Mouse (Mus musculus) forelimb bud, embryonic 11.5 days (tissue): ENCODE measurements around the gene Grap2.
"Not testable (repeated sequence)": the region's sequence is repeated elsewhere in the genome, so short reads cannot be mapped to it uniquely, and the experiment has no call there.

Source experiments
- DNase-seq: peaks from one replicate; pipeline ENCODE4 v3.0.0-alpha.2; 2012; ENCODE audit warnings: low read depth, low spot score

Gene Grap2

GRCm38 (mm10) chr15:80566696-80567095 is 5.7 kb upstream of the Grap2 start:
- DNase-seq: no peak

GRCm38 (mm10) chr15:80567139-80567538 is 5.3 kb upstream of the Grap2 start:
- no peak for DNase-seq

GRCm38 (mm10) chr15:80567731-80568130 is 4.7 kb upstream of the Grap2 start:
- DNase-seq: no peak

GRCm38 (mm10) chr15:80569205-80569604 is 3.2 kb upstream of the Grap2 start:
- DNase-seq: no peak

GRCm38 (mm10) chr15:80570226-80570625 is 2.2 kb upstream of the Grap2 start:
- no peak for DNase-seq

DNA sequence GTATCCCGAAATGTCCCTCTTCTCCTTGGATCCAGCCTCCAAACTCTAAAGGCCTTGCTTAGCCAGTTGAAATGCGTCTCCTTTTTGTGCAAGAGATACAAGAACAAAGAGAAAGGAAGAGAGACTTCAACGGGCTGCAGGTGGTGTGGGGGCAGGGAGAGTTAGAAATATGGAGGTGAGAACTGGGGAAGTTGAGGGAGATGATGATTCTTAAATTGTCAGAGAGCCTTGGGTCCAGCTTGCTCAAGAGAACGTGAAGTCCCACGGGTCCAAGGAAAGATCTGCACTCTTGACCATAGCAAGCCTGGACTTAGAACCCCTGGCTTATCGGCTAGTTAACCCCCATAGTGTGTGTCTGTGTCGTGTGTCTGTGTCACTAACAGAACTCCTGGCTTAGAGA is 783 bp upstream of the Grap2 start:
- DNase-seq: no peak

GRCm38 (mm10) chr15:80572811-80573520 is 572 bp downstream of the Grap2 start:
- DNase-seq: no peak

- DNase-seq: no peak
These were observed 2.0 kb downstream of the Grap2 start for GRCm38 (mm10) chr15:80574211-80575040.

- DNase-seq: no peak
These were observed 3.5 kb downstream of the Grap2 start for GRCm38 (mm10) chr15:80575817-80576370.

DNA sequence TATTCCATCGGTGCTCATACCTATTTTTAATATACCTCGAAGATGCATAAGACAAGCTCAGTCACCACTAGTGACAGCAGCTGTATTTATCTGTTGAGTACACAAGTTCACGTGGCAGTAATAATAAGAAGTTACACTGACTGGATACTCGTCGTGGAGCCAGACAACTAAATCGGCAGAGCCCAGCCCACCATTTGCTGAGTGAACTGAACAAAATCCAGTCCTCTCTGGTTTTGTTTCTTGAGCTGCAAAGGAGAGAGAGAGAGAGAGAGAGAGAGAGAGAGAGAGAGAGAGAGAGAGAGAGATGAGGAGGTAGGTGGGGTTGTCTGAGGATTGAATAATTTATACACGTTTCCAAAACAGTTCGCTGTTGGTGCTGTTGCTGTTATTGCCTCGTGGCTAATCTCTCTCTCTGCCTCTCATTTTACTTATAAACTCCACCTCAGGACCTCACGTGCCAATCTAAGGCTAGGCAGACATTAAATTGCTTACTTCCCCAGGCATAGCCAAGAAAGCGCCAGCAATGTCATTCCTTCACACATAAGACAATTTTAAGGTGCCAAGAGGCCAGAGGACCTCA is 4.1 kb downstream of the Grap2 start:
- DNase-seq: no peak

DNA sequence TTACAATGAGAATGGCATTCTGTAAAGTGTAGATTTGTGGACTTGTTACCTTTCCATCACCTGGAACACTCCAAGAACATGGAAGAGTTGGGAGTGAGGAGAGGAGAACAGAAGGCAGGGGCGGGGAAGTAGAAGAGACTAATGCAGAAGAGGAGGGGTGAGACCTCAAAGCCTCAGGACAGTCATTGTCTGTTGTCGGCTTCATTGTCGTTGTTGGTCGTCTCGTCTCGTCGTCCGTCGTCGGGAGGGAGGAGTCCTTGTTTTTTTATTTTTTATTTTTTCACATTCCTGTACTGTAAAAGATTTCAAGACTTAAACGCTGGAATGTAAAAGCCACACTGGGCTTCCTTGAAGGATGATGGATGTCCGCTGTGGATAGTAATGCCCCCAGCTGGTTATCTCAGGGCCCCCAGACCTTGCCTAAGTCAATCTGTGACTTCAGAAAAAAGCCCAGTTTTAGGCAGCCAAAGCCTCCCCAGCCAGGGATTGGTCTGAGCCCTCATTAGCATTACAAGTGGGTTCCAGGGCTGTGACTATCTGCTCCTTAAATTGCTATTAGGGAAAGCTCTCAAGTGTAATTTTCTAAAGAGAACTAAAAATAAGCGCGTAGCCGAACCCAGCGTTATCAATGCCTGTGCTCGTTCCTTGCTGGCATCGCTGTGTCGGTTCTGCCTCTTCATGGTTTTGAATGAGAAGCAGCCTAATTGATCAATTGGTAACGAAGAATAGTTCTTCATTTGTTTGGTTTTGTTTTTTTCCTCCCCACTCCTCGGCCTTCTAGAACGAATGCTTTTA is 5.0 kb downstream of the Grap2 start:
- no peak for DNase-seq

- no peak for DNase-seq
These were observed 6.7 kb downstream of the Grap2 start for GRCm38 (mm10) chr15:80579121-80579520.

DNA sequence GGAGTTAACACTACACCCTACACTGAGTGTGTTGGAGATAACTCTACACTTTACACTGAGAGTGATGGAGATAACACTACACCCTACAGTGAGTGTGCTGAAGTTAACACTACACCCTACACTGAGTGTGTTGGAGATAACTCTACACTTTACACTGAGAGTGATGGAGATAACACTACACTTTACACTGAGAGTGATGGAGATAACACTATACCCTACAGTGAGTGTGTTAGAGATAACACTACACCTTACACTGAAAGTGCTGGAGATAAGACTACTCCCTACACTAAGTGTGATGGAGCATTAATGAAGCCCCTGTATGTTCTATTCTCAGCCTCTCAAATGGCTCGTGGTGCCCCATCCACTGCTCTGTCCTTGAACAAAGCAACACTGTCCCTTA is 8.2 kb downstream of the Grap2 start:
- not testable (repeated sequence) for DNase-seq

- DNase-seq: no peak
These were observed 10.4 kb downstream of the Grap2 start for GRCm38 (mm10) chr15:80582581-80583495.

GRCm38 (mm10) chr15:80586296-80586695 is 13.9 kb downstream of the Grap2 start:
- no peak for DNase-seq

DNA sequence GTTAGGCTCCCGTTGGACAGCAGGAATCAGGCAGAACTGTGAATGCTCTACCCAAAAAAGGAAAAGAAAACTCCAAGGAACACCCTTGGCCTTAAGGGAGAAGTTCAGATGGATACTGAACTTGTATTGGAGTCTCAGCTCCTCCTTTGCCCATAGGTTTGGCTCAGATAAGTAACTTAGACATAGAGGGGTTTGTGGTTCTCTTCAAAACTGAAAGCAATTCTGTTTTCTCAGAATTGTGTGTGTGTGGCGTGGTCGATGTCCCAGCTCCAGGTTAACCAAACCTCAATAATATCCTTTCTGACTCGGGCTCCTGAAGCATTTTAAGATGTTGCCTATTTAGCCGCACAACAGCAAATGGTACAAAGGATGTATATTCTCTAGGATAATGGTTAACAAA is 18.2 kb downstream of the Grap2 start:
- DNase-seq: no peak

- no peak for DNase-seq
These were observed 20.3 kb downstream of the Grap2 start for GRCm38 (mm10) chr15:80592737-80593136.

DNA sequence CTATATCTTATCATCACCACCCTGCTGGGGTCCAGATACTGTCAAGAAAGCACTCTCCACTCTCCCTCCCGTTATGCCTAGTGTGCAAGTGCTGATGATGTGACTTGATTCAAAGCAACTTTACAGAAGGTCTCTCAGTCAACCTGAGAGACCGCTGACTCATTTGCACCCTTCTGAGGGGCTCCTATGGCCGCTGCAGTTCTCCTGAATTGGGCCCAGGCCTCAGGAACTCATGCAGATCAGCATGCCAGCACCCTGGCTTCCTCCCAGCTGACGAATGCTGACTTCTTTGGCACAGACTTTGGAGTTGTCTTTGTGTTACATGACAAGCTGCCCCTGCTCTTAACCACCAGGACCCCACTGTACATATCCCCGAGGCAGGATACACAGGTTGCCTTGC is 21.5 kb downstream of the Grap2 start:
- no peak for DNase-seq

DNA sequence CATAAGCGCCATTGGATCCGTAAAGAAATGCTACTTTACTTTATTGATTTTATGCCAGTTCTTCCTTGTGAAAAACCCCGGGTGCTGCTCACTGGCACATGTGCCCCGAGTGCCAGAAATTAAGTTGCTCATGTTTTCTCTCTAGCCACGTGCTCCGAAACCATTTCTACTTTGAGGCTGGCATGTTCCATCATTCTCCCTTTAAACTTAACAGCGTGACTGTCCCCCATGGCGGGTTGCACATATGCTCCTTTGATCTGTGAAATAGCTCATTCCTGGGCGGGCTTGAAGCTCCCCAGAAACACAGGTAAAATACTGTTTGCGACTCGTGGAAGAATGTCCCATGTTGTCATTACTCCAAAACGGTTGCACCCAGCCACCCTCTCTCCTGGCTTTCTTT is 26.4 kb downstream of the Grap2 start:
- DNase-seq: no peak

- no peak for DNase-seq
These were observed 26.9 kb downstream of the Grap2 start for GRCm38 (mm10) chr15:80599213-80599750.
